Mouse (Mus musculus) G1E (cell line): ENCODE data around the gene Nol10. TPM values are rescaled to one million over a fixed set of nuclear protein-coding genes. Genes with fewer than 3 reads are reported as not detected.

Experiments
- ATAC-seq: 2 replicates; pipeline ENCODE4 v1.8.0; 2016; ENCODE audit warnings: mild to moderate bottlenecking; ENCODE audit not compliant: insufficient number of reproducible peaks, poor library complexity, low FRiP score, severe bottlenecking; ENCODE audit errors: extremely low read depth
- DNase-seq: peaks from one replicate; pipeline ENCODE4 v3.0.0; 2012; ENCODE audit warnings: low spot score
- H3K27me3 ChIP-seq: 2 replicates; pipeline ENCODE4 v1.6.1; 2012; ENCODE audit warnings: mild to moderate bottlenecking, low read length, inconsistent platforms; ENCODE audit not compliant: insufficient read depth
- H3K36me3 ChIP-seq: replicated peaks from 2 replicates; pipeline ENCODE3; 2012; ENCODE audit warnings: mild to moderate bottlenecking, inconsistent platforms
- H3K4me1 ChIP-seq: 2 replicates; pipeline ENCODE4 v1.6.1; 2012; ENCODE audit warnings: low read depth, low read length, inconsistent platforms, mixed read lengths; ENCODE audit not compliant: insufficient read depth
- H3K4me3 ChIP-seq: 2 replicates; pipeline ENCODE4 v1.5.1; 2012; ENCODE audit warnings: low read depth, mild to moderate bottlenecking, inconsistent platforms, low read length, moderate library complexity, mixed read lengths
- H3K9me3 ChIP-seq: replicated peaks from 2 replicates; pipeline ENCODE4 v1.6.1; 2012; ENCODE audit warnings: inconsistent platforms
- CTCF ChIP-seq: IDR thresholded peaks from 2 replicates; pipeline ENCODE4 v1.5.1; 2012; ENCODE audit warnings: low read depth, low read length, inconsistent platforms, mixed read lengths
- GATA1 ChIP-seq: IDR thresholded peaks from 2 replicates; pipeline ENCODE4 v1.6.1; 2012; ENCODE audit warnings: borderline replicate concordance, low read length, inconsistent platforms, mixed read lengths
- GATA2 ChIP-seq: IDR thresholded peaks from 2 replicates; pipeline ENCODE4 v1.6.1; 2012; ENCODE audit warnings: low read depth, low read length, inconsistent platforms, borderline replicate concordance
- POLR2AphosphoS5 ChIP-seq: IDR thresholded peaks from 2 replicates; pipeline ENCODE4 v1.6.1; 2012; ENCODE audit warnings: low read depth, low read length, inconsistent platforms; ENCODE audit not compliant: insufficient replicate concordance
- TAL1 ChIP-seq: conservative IDR thresholded peaks from 2 replicates; pipeline ENCODE4 v1.6.1; 2012; ENCODE audit warnings: low read depth, low read length, inconsistent platforms, mixed read lengths
- polyA plus RNA-seq: library from polyadenylated mRNA; stranded (reverse); fragments of >175 nt; gene quantifications from 2 replicates; pipeline ENCODE4 v1.2.3, GENCODE M21; 2012
- total RNA-seq, 2 experiments: library from RNA; stranded (forward) in 1 of 2; stranded (reverse) in 1 of 2; fragments of 200-1000 nt in 1 of 2; fragments of >200 nt in 1 of 2; fragmentation: Nextera tagmentation in 1 of 2; gene quantifications; 2 replicates each; pipeline ENCODE4 v1.2.3; 2014 to 2017

Nol10 gene
- total and polyA plus RNA-seq, 3 experiments: 10.2 to 25.7 (median 18.6) TPM

DNA sequence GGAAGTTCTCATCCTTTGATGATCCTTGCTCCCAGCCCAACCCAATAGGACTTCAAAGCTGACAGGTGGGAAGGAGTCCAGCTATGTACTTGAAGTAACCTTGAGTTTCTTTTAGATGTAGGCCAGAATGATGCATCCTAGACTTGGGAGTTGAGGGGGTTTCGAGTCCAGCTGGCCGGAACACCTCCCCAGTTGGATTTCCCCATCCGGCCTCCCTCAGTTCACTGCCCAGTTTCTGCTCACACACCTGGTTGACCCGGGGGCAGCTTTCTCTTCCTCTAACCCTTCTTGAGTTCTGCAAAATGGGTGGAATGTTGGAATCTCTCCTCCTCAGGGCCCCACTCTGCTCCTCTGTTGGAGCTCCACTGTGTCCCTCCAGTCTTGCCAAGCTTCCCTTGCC is 85.5 kb downstream of the Nol10 start:
- H3K4me3 ChIP-seq: no peak overlapping the region
- H3K36me3 ChIP-seq: peaks cover 50% of the 10 kb centered on the region
- DNase-seq (no peak), ATAC-seq (no peak)
- no peaks in the 10 kb centered on the region for H3K9me3 ChIP-seq
- peaks cover 3% of the 10 kb centered on the region; the same call in 1 of the 2 replicates for H3K27me3 ChIP-seq
- H3K4me1 ChIP-seq: no peaks in the 10 kb centered on the region; the same call in 1 of the 2 replicates
- no peak for TF ChIP-seq GATA1
- no peak for TF ChIP-seq TAL1
- TF ChIP-seq CTCF: no peak
- no peak for TF ChIP-seq GATA2
- TF ChIP-seq POLR2AphosphoS5: no peak

DNA sequence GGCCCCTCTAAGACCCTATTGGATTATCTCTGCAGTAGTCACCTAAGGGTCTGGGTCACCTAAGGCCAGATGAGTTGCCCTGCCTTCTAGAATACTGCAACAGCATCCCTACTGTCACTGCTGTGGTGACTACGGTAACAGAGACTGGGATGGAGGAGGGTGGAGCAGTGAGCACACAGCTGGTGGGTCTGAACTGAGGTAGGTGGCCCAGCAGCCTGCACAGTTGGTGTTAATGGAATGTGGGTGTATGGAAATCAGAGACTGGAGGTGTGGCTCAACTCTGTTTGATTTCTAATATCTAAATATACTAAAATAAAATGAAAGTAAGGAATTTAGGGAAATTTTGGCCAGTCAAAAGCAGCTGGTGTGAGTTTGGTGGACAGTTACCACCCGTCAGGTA is 88.2 kb downstream of the Nol10 start:
- no peaks in the 10 kb centered on the region; the same call in 1 of the 2 replicates for H3K4me1 ChIP-seq
- TF ChIP-seq GATA2: no peak
- TF ChIP-seq CTCF: no peak
- TF ChIP-seq TAL1: no peak
- TF ChIP-seq POLR2AphosphoS5: no peak
- TF ChIP-seq GATA1: no peak
- no peak for ATAC-seq

DNA sequence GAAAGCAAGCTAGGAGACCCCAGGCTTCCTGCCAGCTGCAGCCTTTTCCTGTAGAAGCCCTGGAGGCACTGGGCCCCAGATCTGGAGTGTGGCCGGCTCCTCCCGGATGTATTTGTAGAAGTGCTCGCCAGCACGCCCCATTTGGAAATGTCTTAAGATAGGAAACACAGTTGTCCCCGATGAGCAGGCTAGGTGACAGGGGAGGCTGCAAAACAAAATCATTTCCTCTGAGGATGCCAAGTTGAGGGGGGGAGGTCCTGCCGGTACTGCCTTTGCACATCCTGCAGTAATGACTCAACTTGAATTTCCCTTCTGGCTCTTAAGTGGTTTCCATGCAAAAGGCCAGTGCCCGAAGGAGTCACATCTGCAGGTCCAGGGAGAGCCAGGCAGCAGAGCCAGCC is 92.0 kb downstream of the Nol10 start:
- Histone ChIP-seq H3K4me1 (peaks cover 7% of the 10 kb centered on the region), H3K9me3 (no peaks in the 10 kb centered on the region), H3K27me3 (peaks cover 25% of the 10 kb centered on the region), H3K4me3 (no peak overlapping the region), H3K36me3 (no peaks in the 10 kb centered on the region)
- ATAC-seq (no peak), DNase-seq (no peak)
- TF ChIP-seq POLR2AphosphoS5 (no peak), TAL1 (no peak), GATA2 (no peak), GATA1 (no peak), CTCF (no peak)

More for the DNA sequence above, 88.2 kb downstream of the Nol10 start:
- Histone ChIP-seq H3K36me3 (peaks cover 23% of the 10 kb centered on the region), H3K4me3 (no peak overlapping the region), H3K27me3 (peaks cover 15% of the 10 kb centered on the region), H3K9me3 (no peaks in the 10 kb centered on the region)
- DNase-seq: no peak

DNA sequence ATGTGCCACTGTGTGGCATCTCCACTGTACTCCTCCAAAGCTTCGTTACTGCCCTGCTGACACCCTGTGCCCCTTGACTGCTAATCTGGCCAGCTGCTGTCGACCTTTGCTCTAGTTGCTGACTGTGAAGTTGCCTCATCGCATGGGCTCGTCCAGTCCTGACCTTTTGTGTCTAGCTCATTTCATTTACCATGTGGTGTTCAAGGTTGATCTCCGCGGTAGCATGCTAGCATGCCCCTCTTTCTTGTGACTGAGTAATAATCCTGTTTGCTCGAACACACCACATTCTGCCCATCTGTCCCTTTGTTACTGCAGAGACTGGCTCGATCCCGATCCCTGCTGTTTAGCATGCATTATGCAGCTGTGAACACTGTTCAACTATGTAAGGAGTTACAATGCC is 93.2 kb downstream of the Nol10 start:
- TF ChIP-seq CTCF (no peak), TAL1 (no peak)
- ATAC-seq: no peak
- Histone ChIP-seq H3K4me3 (no peak overlapping the region), H3K4me1 (peaks cover 11% of the 10 kb centered on the region), H3K36me3 (no peaks in the 10 kb centered on the region), H3K9me3 (no peaks in the 10 kb centered on the region), H3K27me3 (peaks cover 26% of the 10 kb centered on the region)
- DNase-seq: no peak

DNA sequence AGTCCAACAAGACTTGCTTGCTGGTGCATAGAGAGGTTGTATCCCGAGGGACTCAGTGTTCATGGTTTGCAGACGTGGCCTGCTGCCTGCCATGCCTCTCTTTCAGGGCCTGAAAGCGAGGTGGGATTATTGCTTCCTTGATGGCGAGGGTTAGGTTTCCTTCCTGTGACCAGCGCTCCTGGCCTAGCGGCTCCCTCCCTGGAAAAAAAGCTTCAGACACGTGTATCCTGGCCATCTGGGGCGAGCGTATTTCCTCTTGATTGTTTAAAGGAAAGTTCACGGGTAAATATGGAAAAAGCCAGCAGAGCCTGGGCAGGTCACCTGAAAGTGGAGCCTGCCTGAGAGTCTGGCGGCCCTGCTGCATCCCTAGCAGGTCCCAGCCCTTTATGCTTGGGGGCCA is 96.1 kb downstream of the Nol10 start:
- Histone ChIP-seq H3K27me3 (peaks cover 25% of the 10 kb centered on the region), H3K4me3 (no peak overlapping the region), H3K4me1 (peaks cover 30% of the 10 kb centered on the region), H3K36me3 (no peaks in the 10 kb centered on the region), H3K9me3 (no peaks in the 10 kb centered on the region)
- DNase-seq (no peak), ATAC-seq (no peak)
- no peak for TF ChIP-seq POLR2AphosphoS5
- TF ChIP-seq CTCF: no peak
- no peak for TF ChIP-seq GATA1
- no peak for TF ChIP-seq TAL1

DNA sequence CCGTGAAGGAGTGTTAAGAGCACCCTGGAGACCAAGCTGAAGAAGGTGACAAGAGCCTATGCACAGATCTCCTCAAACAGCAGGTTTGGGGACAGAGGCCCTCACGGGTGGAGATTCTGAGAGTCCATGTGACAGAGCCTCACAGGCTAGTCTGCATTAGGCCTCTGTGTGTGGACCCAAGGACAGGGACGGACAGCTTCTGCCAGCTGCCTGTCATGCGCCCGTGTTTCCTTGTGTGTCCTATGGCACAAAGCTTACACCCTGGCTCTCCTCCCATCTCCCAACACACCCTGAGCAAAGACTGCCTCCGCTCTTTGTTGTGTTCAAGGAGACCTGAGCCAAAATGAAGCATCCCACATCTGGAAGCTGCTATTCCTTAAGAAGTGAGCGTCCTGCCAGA is 97.0 kb downstream of the Nol10 start:
- peaks cover 22% of the 10 kb centered on the region for H3K27me3 ChIP-seq
- no peak overlapping the region for H3K4me3 ChIP-seq
- no peaks in the 10 kb centered on the region for H3K9me3 ChIP-seq
- H3K4me1 ChIP-seq: peaks cover 38% of the 10 kb centered on the region
- DNase-seq: no peak
- TF ChIP-seq POLR2AphosphoS5: no peak
- no peak for TF ChIP-seq GATA1
- no peak for TF ChIP-seq CTCF
- TF ChIP-seq TAL1: no peak
- TF ChIP-seq GATA2: no peak
- no peak for ATAC-seq
- H3K36me3 ChIP-seq: no peaks in the 10 kb centered on the region

DNA sequence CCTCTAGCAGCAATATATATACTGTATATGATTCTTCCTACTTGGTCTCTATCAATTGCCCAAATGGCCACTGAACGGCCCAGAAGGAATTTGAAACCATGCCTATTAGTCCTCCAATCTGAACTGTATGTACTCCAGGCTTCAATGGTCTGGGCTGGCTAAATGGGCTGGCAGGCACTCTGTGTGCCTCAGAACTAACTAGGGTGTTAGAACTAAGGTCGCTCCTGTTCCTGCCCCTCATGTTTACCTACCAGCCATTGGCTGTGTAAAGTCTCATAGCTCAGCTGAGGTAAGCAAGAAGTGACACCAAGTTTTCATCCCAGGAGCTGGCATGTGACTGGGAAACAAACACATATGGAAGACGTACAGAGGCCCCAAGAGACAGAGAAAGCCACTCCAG is 100.5 kb downstream of the Nol10 start:
- ATAC-seq (no peak), DNase-seq (no peak)
- Histone ChIP-seq H3K36me3 (no peaks in the 10 kb centered on the region), H3K4me1 (peaks cover 49% of the 10 kb centered on the region), H3K4me3 (no peak overlapping the region), H3K9me3 (no peaks in the 10 kb centered on the region), H3K27me3 (peaks cover 15% of the 10 kb centered on the region)
- TF ChIP-seq GATA2: no peak
- no peak for TF ChIP-seq TAL1
- no peak for TF ChIP-seq GATA1
- TF ChIP-seq CTCF: no peak
- TF ChIP-seq POLR2AphosphoS5: no peak
